Mouse (Mus musculus) MEL (cell line): ENCODE results near the gene C1qbp. TPM values are rescaled to one million over a fixed set of nuclear protein-coding genes. Genes with fewer than 3 reads are reported as not detected.

Experiments
- DNase-seq: peaks from one replicate; pipeline ENCODE4 v3.0.0; 2011; ENCODE audit warnings: low read depth, low spot score
- H3K27ac ChIP-seq: 2 replicates; pipeline ENCODE4 v1.5.1; 2012; ENCODE audit warnings: low read depth, mild to moderate bottlenecking, control low read depth, low read length, moderate library complexity; ENCODE audit not compliant: control insufficient read depth
- H3K27me3 ChIP-seq, 2 experiments: fragments of 150-350 bp in 1 of 2; sonication (generic) in 1 of 2; 2 replicates each; pipeline ENCODE4 v1.6.1; 2012; ENCODE audit warnings: low read length in 2 of 2, mild to moderate bottlenecking in 2 of 2, improper control_type of control experiment in 1 of 2, moderate library complexity in 1 of 2; ENCODE audit not compliant: insufficient read depth in 2 of 2, control insufficient read depth in 1 of 2
- H3K36me3 ChIP-seq, 2 experiments: 2 replicates each; pipeline ENCODE4 v1.6.1; 2012 to 2014; ENCODE audit warnings: low read length in 2 of 2, improper control_type of control experiment in 1 of 2, inconsistent platforms in 1 of 2, mild to moderate bottlenecking in 1 of 2; ENCODE audit not compliant: insufficient read depth in 2 of 2, control insufficient read depth in 1 of 2
- H3K4me1 ChIP-seq, 2 experiments: fragments of 150-350 bp in 1 of 2; sonication (generic) in 1 of 2; 2 replicates each; pipeline ENCODE4 v1.6.1; 2012; ENCODE audit warnings: low read length in 2 of 2, improper control_type of control experiment in 1 of 2, mild to moderate bottlenecking in 1 of 2; ENCODE audit not compliant: insufficient read depth in 2 of 2, control insufficient read depth in 1 of 2
- H3K4me3 ChIP-seq, 2 experiments: fragments of 150-350 bp in 1 of 2; sonication (generic) in 1 of 2; 2 replicates each; pipeline ENCODE4 v1.5.1; 2012; ENCODE audit warnings: low read depth in 2 of 2, low read length in 2 of 2, mild to moderate bottlenecking in 2 of 2, moderate library complexity in 2 of 2, control low read depth in 1 of 2, improper control_type of control experiment in 1 of 2; ENCODE audit not compliant: control insufficient read depth in 1 of 2, insufficient read depth in 1 of 2
- H3K79me2 ChIP-seq: 2 replicates; pipeline ENCODE4 v1.6.1; 2012; ENCODE audit warnings: mild to moderate bottlenecking, low read length, moderate library complexity; ENCODE audit not compliant: control insufficient read depth, poor library complexity, insufficient read depth
- H3K9ac ChIP-seq: 2 replicates; pipeline ENCODE4 v1.6.1; 2012; ENCODE audit warnings: low read depth, mild to moderate bottlenecking, control low read depth, low read length, moderate library complexity; ENCODE audit not compliant: control insufficient read depth, poor library complexity, severe bottlenecking
- H3K9me3 ChIP-seq: fragments of 150-350 bp; sonication (generic); replicated peaks from 2 replicates; pipeline ENCODE4 v1.6.1; 2012; ENCODE audit warnings: mild to moderate bottlenecking, low read length, improper control_type of control experiment, moderate library complexity; ENCODE audit not compliant: insufficient read depth
- BHLHE40 ChIP-seq: IDR thresholded peaks from 2 replicates; pipeline ENCODE4 v1.6.1; 2012; ENCODE audit warnings: low read depth, mild to moderate bottlenecking, inconsistent platforms, low read length, improper control_type of control experiment, borderline replicate concordance
- CTCF ChIP-seq, 3 experiments: IDR thresholded peaks in 2 of 3; conservative IDR thresholded peaks in 1 of 3; 2 replicates each; pipeline ENCODE4 v1.5.1; 2011 to 2012; ENCODE audit warnings: low read length in 3 of 3, low read depth in 2 of 3, mild to moderate bottlenecking in 2 of 3, improper control_type of control experiment in 1 of 3, inconsistent platforms in 1 of 3, mixed read lengths in 1 of 3, moderate library complexity in 1 of 3; ENCODE audit not compliant: control insufficient read depth in 1 of 3, insufficient read depth in 1 of 3, poor library complexity in 1 of 3, severe bottlenecking in 1 of 3
- EP300 ChIP-seq, 2 experiments: IDR thresholded peaks; 2 replicates each; pipeline ENCODE4 v1.6.1; 2011; ENCODE audit warnings: improper control_type of control experiment in 2 of 2, low read length in 2 of 2, low read depth in 1 of 2, mild to moderate bottlenecking in 1 of 2
- ETS1 ChIP-seq: IDR thresholded peaks from 2 replicates; pipeline ENCODE4 v1.6.1; 2012; ENCODE audit warnings: low read depth, mild to moderate bottlenecking, inconsistent platforms, low read length, improper control_type of control experiment, moderate library complexity
- GABPA ChIP-seq: IDR thresholded peaks from 2 replicates; pipeline ENCODE4 v1.6.1; 2012; ENCODE audit warnings: low read depth, mild to moderate bottlenecking, inconsistent platforms, low read length, improper control_type of control experiment, moderate library complexity
- MAFK ChIP-seq: IDR thresholded peaks from 2 replicates; pipeline ENCODE4 v1.6.1; 2011; ENCODE audit warnings: low read depth, mild to moderate bottlenecking, low read length, improper control_type of control experiment, borderline replicate concordance
- MAZ ChIP-seq: IDR thresholded peaks from 2 replicates; pipeline ENCODE4 v1.6.1; 2012; ENCODE audit warnings: low read depth, mild to moderate bottlenecking, inconsistent platforms, low read length, improper control_type of control experiment
- MYC ChIP-seq: IDR thresholded peaks from 2 replicates; pipeline ENCODE4 v1.6.1; 2011; ENCODE audit warnings: low read depth, mild to moderate bottlenecking, low read length, improper control_type of control experiment, moderate library complexity
- POLR2A ChIP-seq, 2 experiments: IDR thresholded peaks; 2 replicates each; pipeline ENCODE4 v1.6.1; 2011 to 2012; ENCODE audit warnings: low read length in 2 of 2, mild to moderate bottlenecking in 2 of 2, control low read depth in 1 of 2, improper control_type of control experiment in 1 of 2, low read depth in 1 of 2, moderate library complexity in 1 of 2; ENCODE audit not compliant: control insufficient read depth in 1 of 2, insufficient read depth in 1 of 2, poor library complexity in 1 of 2
- POLR2AphosphoS5 ChIP-seq: IDR thresholded peaks from 2 replicates; pipeline ENCODE4 v1.6.1; 2012; ENCODE audit warnings: low read depth, borderline replicate concordance, mild to moderate bottlenecking, inconsistent platforms, low read length, moderate library complexity, mixed read lengths
- RAD21 ChIP-seq: IDR thresholded peaks from 2 replicates; pipeline ENCODE4 v1.6.1; 2011; ENCODE audit warnings: mild to moderate bottlenecking, low read depth, low read length, improper control_type of control experiment
- SIN3A ChIP-seq: IDR thresholded peaks from 2 replicates; pipeline ENCODE4 v1.6.1; 2012; ENCODE audit warnings: low read length, improper control_type of control experiment, inconsistent platforms
- SMC3 ChIP-seq: IDR thresholded peaks from 2 replicates; pipeline ENCODE4 v1.6.1; 2011; ENCODE audit warnings: low read depth, low read length, improper control_type of control experiment
- TBP ChIP-seq: IDR thresholded peaks from 2 replicates; pipeline ENCODE4 v1.8.0; 2011; ENCODE audit warnings: low read depth, low read length, improper control_type of control experiment
- ZC3H11A ChIP-seq: IDR thresholded peaks from 2 replicates; pipeline ENCODE4 v1.6.1; 2012; ENCODE audit warnings: low read depth, mild to moderate bottlenecking, inconsistent platforms, low read length, improper control_type of control experiment
- ZKSCAN1 ChIP-seq: IDR thresholded peaks from 2 replicates; pipeline ENCODE4 v1.6.1; 2012; ENCODE audit warnings: low read depth, mild to moderate bottlenecking, inconsistent platforms, low read length, improper control_type of control experiment, moderate library complexity
- ZMIZ1 ChIP-seq: IDR thresholded peaks from 2 replicates; pipeline ENCODE4 v1.6.1; 2012; ENCODE audit warnings: low read depth, mild to moderate bottlenecking, inconsistent platforms, low read length, improper control_type of control experiment, moderate library complexity
- ZNF384 ChIP-seq: IDR thresholded peaks from 2 replicates; pipeline ENCODE4 v1.6.1; 2012; ENCODE audit warnings: low read depth, mild to moderate bottlenecking, inconsistent platforms, low read length, improper control_type of control experiment
- polyA plus RNA-seq, 2 experiments: library from polyadenylated mRNA; stranded (reverse) in 1 of 2; unstranded in 1 of 2; fragments of >175 nt in 1 of 2; fragments of >200 nt in 1 of 2; gene quantifications; 2 replicates each; pipeline versions ENCODE4 v1.2.1 to v1.2.4; 2012; ENCODE audit warnings: low replicate concordance in 2 of 2, low read depth in 1 of 2; ENCODE audit not compliant: insufficient read length in 2 of 2, insufficient read depth in 1 of 2, missing spikeins in 1 of 2
- total RNA-seq: library from RNA; depleted of rRNA; stranded (reverse); fragments of 300-350 nt; gene quantifications from 2 replicates; pipeline ENCODE4 v1.2.3, GENCODE M21; 2012

C1qbp gene
- total and polyA plus RNA-seq, 3 experiments = 164 to 614 TPM; not detected in 1

DNA sequence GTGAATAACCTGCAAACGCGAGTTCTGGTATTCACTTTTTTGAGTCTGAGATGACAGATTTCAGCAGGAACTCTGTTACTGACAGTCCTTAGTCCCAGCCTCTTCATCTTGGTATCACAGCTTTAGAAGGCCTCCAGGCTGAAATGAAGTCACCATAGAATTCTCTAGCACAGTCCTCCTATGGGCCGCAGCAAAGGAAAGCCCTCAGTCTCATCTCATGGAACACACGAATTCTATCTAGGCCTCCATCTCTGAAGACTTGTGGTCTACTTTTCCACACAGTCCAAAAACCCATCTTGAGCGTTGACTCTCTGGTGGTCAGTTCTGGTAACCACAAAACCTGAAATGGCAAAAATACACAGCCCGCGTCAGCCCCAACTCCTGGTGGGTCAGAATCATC lies 49.2 kb upstream of the C1qbp start:
- Histone ChIP-seq H3K27me3 (no peaks in the 10 kb centered on the region), H3K27ac (no peak overlapping the region), H3K4me3 (no peak overlapping the region), H3K36me3 (peaks cover 0 to 2% of the 10 kb centered on the region in 2 experiments; a peak in 2 of 4 replicates), H3K9ac (no peak overlapping the region), H3K9me3 (no peaks in the 10 kb centered on the region), H3K4me1 (peaks cover 0 to 3% of the 10 kb centered on the region in 2 experiments; a peak in 2 of 4 replicates), H3K79me2 (no peaks in the 10 kb centered on the region)
- no peak for DNase-seq
- TF ChIP-seq SIN3A (no peak), ZKSCAN1 (no peak), ZNF384 (no peak), MYC (no peak), RAD21 (no peak), ETS1 (no peak), POLR2AphosphoS5 (no peak), MAFK (no peak), GABPA (no peak), CTCF (IDR thresholded peaks at IDR 0.05 in 2 of 3, conservative IDR thresholded peaks at IDR 0.05 in 1 of 3; ENCODE audit: control insufficient read depth in 1 of 3, insufficient read depth in 1 of 3, low read depth in 2 of 3, low read length in 3 of 3, poor library complexity in 1 of 3, severe bottlenecking in 1 of 3) (no peak), MAZ (no peak), TBP (no peak), ZMIZ1 (no peak), BHLHE40 (no peak), POLR2A (IDR thresholded peaks at IDR 0.05; ENCODE audit: control insufficient read depth in 1 of 2, insufficient read depth in 1 of 2, low read depth in 1 of 2, low read length in 2 of 2, poor library complexity in 1 of 2) (no peak), EP300 (IDR thresholded peaks at IDR 0.05; ENCODE audit: low read depth in 1 of 2, low read length in 2 of 2) (no peak), ZC3H11A (no peak)

DNA sequence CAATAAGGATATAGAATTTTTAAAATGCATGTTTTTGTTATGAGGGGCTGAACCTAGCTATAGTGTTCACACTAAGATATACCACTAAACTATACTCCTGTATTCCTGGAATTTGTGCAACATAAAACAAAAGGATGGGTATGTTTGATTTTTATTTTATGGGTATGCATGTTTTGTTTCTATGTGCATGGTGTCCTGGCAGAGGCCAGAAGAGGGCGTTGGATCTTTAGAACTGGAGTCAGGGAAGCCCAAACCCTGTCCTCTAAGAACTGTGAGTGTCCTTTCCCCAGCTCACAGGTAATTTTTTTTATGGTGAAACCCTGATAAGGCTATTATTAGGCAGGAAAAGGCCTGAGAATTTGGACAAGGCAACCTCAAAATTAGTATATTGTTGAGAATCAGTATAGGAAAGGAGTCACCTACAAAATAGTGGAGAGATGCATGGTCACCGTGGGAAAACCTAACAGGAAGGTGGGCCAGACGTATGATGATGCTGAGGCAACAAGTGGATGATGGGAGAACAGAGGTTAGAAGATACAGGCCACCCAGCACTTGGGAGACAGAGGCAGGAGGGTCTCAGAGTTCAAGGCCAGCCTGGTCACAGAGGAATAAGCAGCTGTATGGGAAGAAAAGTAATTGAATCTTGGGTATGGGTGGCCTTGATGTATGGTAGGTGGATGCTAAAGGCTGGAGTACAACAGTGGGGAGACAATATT lies 46.7 kb upstream of the C1qbp start:
- Histone ChIP-seq H3K79me2 (peaks cover 1% of the 10 kb centered on the region; the same call in 1 of the 2 replicates), H3K4me1 (no peaks in the 10 kb centered on the region), H3K9ac (no peak overlapping the region), H3K9me3 (no peaks in the 10 kb centered on the region)
- DNase-seq = no peak
- TF ChIP-seq CTCF (IDR thresholded peaks at IDR 0.05 in 2 of 3, conservative IDR thresholded peaks at IDR 0.05 in 1 of 3; ENCODE audit: control insufficient read depth in 1 of 3, insufficient read depth in 1 of 3, low read depth in 2 of 3, low read length in 3 of 3, poor library complexity in 1 of 3, severe bottlenecking in 1 of 3) (peak in 1 of 3 experiments; percentile 10; a peak in 1 of 6 replicates), SMC3 (no peak)
- TF ChIP-seq, all 39 proteins: peak for 1
- Histone ChIP-seq H3K36me3 (peaks cover 0 to 18% of the 10 kb centered on the region in 2 experiments; a peak in 2 of 4 replicates), H3K4me3 (no peak overlapping the region), H3K27ac (no peak overlapping the region), H3K27me3 (no peaks in the 10 kb centered on the region)
